Mouse (Mus musculus) embryonic facial prominence, embryonic 11.5 days (tissue): ENCODE measurements at regions not wholly inside any gene's neighbourhood (a gene's known extent, or its start where the extent isn't known, plus 50 kb on each side); places are given as distances from the start of the nearest gene placed in this dataset.

Source experiments
- ATAC-seq: fragments of 200-750 bp; cut with Nextera tagmentation; replicated peaks from 2 replicates; pipeline ENCODE4 v1.8.0; 2017; ENCODE audit warnings: low read depth; ENCODE audit not compliant: insufficient number of reproducible peaks, low FRiP score, low TSS enrichment
- DNase-seq: peaks from one replicate; pipeline ENCODE4 v3.0.0-alpha.2; 2015; ENCODE audit warnings: low spot score
- H3K27ac ChIP-seq: fragments of 300-500 bp; sonication (generic); replicated peaks from 2 replicates; pipeline ENCODE4 v1.5.1; 2014; ENCODE audit warnings: mild to moderate bottlenecking, low read depth, low read length, control low read depth
- H3K27me3 ChIP-seq: fragments of 300-500 bp; sonication (generic); 2 replicates; pipeline ENCODE4 v1.6.1; 2014; ENCODE audit warnings: mild to moderate bottlenecking, low read length, moderate library complexity, mixed read lengths; ENCODE audit not compliant: control insufficient read depth, insufficient read depth
- H3K36me3 ChIP-seq: fragments of 300-500 bp; sonication (generic); replicated peaks from 2 replicates; pipeline ENCODE4 v1.6.1; 2014; ENCODE audit warnings: low read depth, mild to moderate bottlenecking, low read length, moderate library complexity, mixed read lengths; ENCODE audit not compliant: control insufficient read depth, insufficient read depth
- H3K4me1 ChIP-seq: fragments of 300-500 bp; sonication (generic); 2 replicates; pipeline ENCODE4 v1.6.1; 2014; ENCODE audit warnings: low read length, mixed read lengths; ENCODE audit not compliant: control insufficient read depth, insufficient read depth
- H3K4me2 ChIP-seq: fragments of 300-500 bp; sonication (generic); 2 replicates; pipeline ENCODE4 v1.6.1; 2014; ENCODE audit warnings: low read depth, mild to moderate bottlenecking, control low read depth, low read length, moderate library complexity
- H3K4me3 ChIP-seq: fragments of 300-500 bp; sonication (generic); 2 replicates; pipeline ENCODE4 v1.5.1; 2014; ENCODE audit warnings: low read depth, low read length, control low read depth
- H3K9ac ChIP-seq: fragments of 300-500 bp; sonication (generic); replicated peaks from 2 replicates; pipeline ENCODE4 v1.6.1; 2014; ENCODE audit warnings: mild to moderate bottlenecking, control low read depth, low read length
- H3K9me3 ChIP-seq: fragments of 300-500 bp; sonication (generic); replicated peaks from 2 replicates; pipeline ENCODE4 v1.6.1; 2016; ENCODE audit warnings: mild to moderate bottlenecking, low read length, inconsistent platforms, mixed read lengths; ENCODE audit not compliant: control insufficient read depth
- WGBS: fragments of 180-500 bp; shearing (Covaris S2); extraction: QIAGEN DNeasy Blood & Tissue Kit; methylation state at CpG from one replicate; pipeline ENCODE4 v1.1.7; 2014; 5-methylcytosine and 5-hydroxymethylcytosine counted together

DNA sequence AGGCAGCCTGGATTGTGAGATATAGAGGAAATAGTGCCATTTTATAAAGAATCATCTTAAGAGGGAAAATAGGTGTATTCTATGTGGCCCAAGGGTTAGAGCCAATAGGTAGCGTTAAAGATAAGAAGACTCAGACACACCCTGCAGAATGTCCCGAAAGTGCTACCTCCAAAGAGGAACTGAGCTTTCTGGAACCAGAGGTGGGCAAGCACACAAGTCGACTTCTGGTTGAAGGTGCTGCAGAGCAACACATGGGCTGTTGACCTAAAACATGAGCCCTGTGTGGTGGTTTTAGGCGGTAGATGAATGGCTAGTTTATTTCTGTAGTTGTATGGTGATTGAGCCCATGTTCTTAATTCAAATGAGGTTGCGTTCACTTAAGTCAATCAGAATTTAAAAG lies 121.4 kb upstream of the Gm26657 start:
- Histone ChIP-seq H3K27ac (no peak overlapping the region), H3K9me3 (no peaks in the 10 kb centered on the region), H3K27me3 (no peaks in the 10 kb centered on the region), H3K4me1 (no peaks in the 10 kb centered on the region), H3K4me3 (no peak overlapping the region), H3K36me3 (no peaks in the 10 kb centered on the region), H3K9ac (no peak overlapping the region), H3K4me2 (no peak overlapping the region)
- WGBS = 94% methylated on average over 5 of the region's 5 CpGs
- DNase-seq (no peak), ATAC-seq (no peak)

- 86% methylated on average over 10 of the region's 10 CpGs for WGBS
These were observed 122.1 kb upstream of the Gm26657 start for GRCm38 (mm10) chr4:56617661-56618360.

GRCm38 (mm10) chr4:56612325-56612724 lies 127.5 kb upstream of the Gm26657 start:
- Histone ChIP-seq H3K9ac (no peak overlapping the region), H3K4me3 (no peak overlapping the region), H3K4me2 (no peak overlapping the region), H3K27me3 (no peaks in the 10 kb centered on the region), H3K9me3 (no peaks in the 10 kb centered on the region), H3K36me3 (no peaks in the 10 kb centered on the region), H3K27ac (no peak overlapping the region), H3K4me1 (no peaks in the 10 kb centered on the region)
- DNase-seq (no peak), ATAC-seq (no peak)
- 84% methylated on average over 4 of the region's 4 CpGs for WGBS

More at GRCm38 (mm10) chr4:56617661-56618360, 122.1 kb upstream of the Gm26657 start:
- no peak for ATAC-seq
- Histone ChIP-seq H3K9ac (no peak overlapping the region), H3K4me2 (no peak overlapping the region), H3K27ac (no peak overlapping the region), H3K4me3 (no peak overlapping the region), H3K27me3 (no peaks in the 10 kb centered on the region), H3K36me3 (no peaks in the 10 kb centered on the region), H3K4me1 (no peaks in the 10 kb centered on the region), H3K9me3 (no peaks in the 10 kb centered on the region)
- no peak for DNase-seq

DNA sequence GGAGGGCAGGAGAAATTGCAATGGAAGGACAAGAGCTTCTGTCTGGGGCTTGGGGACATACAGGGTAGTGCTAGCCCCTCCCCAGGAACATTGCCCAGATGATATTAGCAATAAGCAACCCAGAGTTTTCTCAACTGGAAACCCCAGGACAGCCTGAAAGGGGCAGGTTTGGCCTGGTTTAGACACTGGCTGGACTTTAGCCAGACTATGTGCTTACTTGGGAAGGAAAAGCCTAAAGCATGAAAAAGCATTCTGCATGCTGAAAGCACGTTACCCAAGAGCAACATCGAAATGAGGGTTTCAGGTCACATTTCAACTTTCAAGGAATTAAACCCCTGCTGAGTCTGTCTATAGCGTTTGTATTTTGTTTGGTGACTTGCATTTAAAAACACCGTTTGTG lies 128.1 kb upstream of the Gm26657 start:
- H3K4me1 ChIP-seq = no peaks in the 10 kb centered on the region
- no peak overlapping the region for H3K9ac ChIP-seq
- no peak overlapping the region for H3K27ac ChIP-seq
- no peaks in the 10 kb centered on the region for H3K27me3 ChIP-seq
- WGBS = 48% methylated on average over 4 of the region's 4 CpGs
- H3K4me2 ChIP-seq = no peak overlapping the region
- H3K36me3 ChIP-seq = no peaks in the 10 kb centered on the region
- ATAC-seq = no peak
- no peak overlapping the region for H3K4me3 ChIP-seq
- H3K9me3 ChIP-seq = no peaks in the 10 kb centered on the region
- DNase-seq = no peak

DNA sequence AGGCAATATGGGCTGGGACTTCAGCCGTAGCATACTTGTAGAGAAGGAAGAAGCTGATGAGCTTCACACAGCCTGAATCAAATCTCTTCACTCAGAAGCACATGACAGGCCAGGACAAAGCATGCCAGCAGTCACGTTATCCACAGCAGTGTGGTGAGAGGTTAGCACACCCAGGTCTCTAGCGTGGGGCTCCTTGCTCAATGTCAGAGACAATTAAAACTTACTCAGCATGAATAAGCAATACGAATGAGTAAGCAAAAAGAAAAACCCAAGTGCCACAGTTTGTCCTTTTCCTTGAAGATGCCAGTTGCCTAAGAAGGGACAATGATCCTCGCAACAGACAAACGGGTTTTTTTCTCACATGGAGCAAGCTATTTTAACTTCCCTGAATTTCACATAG lies 129.6 kb upstream of the Gm26657 start:
- Histone ChIP-seq H3K4me1 (no peaks in the 10 kb centered on the region), H3K36me3 (no peaks in the 10 kb centered on the region), H3K4me3 (no peak overlapping the region), H3K4me2 (no peak overlapping the region), H3K27ac (no peak overlapping the region), H3K9me3 (no peaks in the 10 kb centered on the region), H3K9ac (no peak overlapping the region), H3K27me3 (no peaks in the 10 kb centered on the region)
- no peak for DNase-seq
- no peak for ATAC-seq
- WGBS = 78% methylated on average over 6 of the region's 6 CpGs

DNA sequence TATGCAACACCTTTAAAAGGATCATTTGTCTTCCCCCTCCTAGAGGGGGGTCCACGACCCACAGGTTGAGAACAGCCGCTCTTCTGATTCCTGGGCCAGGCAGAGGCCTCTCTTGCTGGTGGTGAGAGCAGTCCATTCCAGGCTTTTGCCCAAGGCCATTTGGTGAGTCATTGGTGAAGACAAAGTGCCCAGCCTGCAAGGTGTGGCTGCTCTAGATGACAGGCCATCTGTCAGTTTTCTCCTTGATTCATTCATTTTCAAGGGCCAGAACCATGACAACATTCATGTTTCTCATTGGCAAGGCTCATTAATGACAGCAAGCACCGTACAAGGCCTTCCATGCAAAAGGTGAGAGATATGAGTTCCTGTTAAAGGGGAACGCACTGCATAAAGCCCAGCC lies 131.2 kb upstream of the Gm26657 start:
- 86% methylated on average over 4 of the region's 4 CpGs for WGBS
- ATAC-seq (no peak), DNase-seq (no peak)
- no peak overlapping the region for H3K4me2 ChIP-seq
- H3K27me3 ChIP-seq = no peaks in the 10 kb centered on the region
- H3K36me3 ChIP-seq = no peaks in the 10 kb centered on the region
- H3K9ac ChIP-seq = no peak overlapping the region
- H3K4me1 ChIP-seq = no peaks in the 10 kb centered on the region
- no peaks in the 10 kb centered on the region for H3K9me3 ChIP-seq
- H3K27ac ChIP-seq = no peak overlapping the region
- no peak overlapping the region for H3K4me3 ChIP-seq

DNA sequence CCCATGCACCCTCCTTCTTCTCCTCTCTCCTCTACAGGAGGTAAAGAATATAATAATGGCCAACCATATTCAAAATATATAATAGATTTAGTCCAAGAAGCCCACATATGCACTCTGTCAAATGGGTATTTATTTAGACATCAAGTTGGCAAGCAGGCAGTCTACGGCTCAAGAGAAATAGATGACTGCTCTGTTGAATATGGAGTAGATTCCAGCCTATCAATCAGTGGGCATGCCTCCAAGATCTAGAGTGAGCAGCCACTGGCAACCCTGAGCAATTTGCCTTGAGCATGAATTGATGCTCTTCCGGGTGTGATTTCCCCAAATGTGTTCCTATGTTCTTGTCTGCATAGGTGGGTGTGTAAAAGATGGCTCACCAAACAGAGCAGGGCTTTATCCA lies 141.5 kb upstream of the Gm26657 start:
- Histone ChIP-seq H3K4me3 (no peak overlapping the region), H3K36me3 (no peaks in the 10 kb centered on the region), H3K9ac (no peak overlapping the region), H3K27ac (no peak overlapping the region), H3K4me2 (no peak overlapping the region), H3K4me1 (no peaks in the 10 kb centered on the region), H3K27me3 (no peaks in the 10 kb centered on the region), H3K9me3 (no peaks in the 10 kb centered on the region)
- DNase-seq = no peak
- WGBS = 82% methylated on average over 2 of the region's 2 CpGs
- no peak for ATAC-seq

GRCm38 (mm10) chr4:56597931-56598330 lies 141.9 kb upstream of the Gm26657 start:
- DNase-seq = no peak

More at GRCm38 (mm10) chr4:56597931-56598330, 141.9 kb upstream of the Gm26657 start:
- no peak overlapping the region for H3K4me3 ChIP-seq
- H3K36me3 ChIP-seq = no peaks in the 10 kb centered on the region
- no peak overlapping the region for H3K9ac ChIP-seq
- H3K4me2 ChIP-seq = no peak overlapping the region
- no peaks in the 10 kb centered on the region for H3K9me3 ChIP-seq
- H3K27ac ChIP-seq = no peak overlapping the region
- H3K4me1 ChIP-seq = no peaks in the 10 kb centered on the region
- no peak for ATAC-seq
- H3K27me3 ChIP-seq = no peaks in the 10 kb centered on the region
